Mouse (Mus musculus): ENCODE measurements at regions not wholly inside any gene's neighbourhood (a gene's known extent, or its start where the extent isn't known, plus 50 kb on each side); places are given as distances from the start of the nearest gene placed in this dataset.

GRCm38 (mm10) chr13:51293047-51293446 is 115.4 kb upstream of the S1pr3 start:
- ATAC-seq (ENCODE audit: extremely low read depth, insufficient number of reproducible peaks, low FRiP score, poor library complexity, severe bottlenecking): no peak

- no peak for ATAC-seq (ENCODE audit: extremely low read depth, insufficient number of reproducible peaks, low FRiP score, poor library complexity, severe bottlenecking)
Observed at GRCm38 (mm10) chr13:51295872-51296271, 112.6 kb upstream of the S1pr3 start.

GRCm38 (mm10) chr13:51297231-51297880 is 111.1 kb upstream of the S1pr3 start:
- no peak for ATAC-seq (ENCODE audit: extremely low read depth, insufficient number of reproducible peaks, low FRiP score, poor library complexity, severe bottlenecking)

GRCm38 (mm10) chr13:51299047-51299760 is 109.2 kb upstream of the S1pr3 start:
- no peak for ATAC-seq (ENCODE audit: extremely low read depth, insufficient number of reproducible peaks, low FRiP score, poor library complexity, severe bottlenecking)

GRCm38 (mm10) chr13:51301476-51301875 is 107.0 kb upstream of the S1pr3 start:
- no peak for ATAC-seq (ENCODE audit: extremely low read depth, insufficient number of reproducible peaks, low FRiP score, poor library complexity, severe bottlenecking)

GRCm38 (mm10) chr13:51303112-51303511 is 105.3 kb upstream of the S1pr3 start:
- no peak for ATAC-seq (ENCODE audit: extremely low read depth, insufficient number of reproducible peaks, low FRiP score, poor library complexity, severe bottlenecking)

- ATAC-seq (ENCODE audit: extremely low read depth, insufficient number of reproducible peaks, low FRiP score, poor library complexity, severe bottlenecking): no peak
Observed at GRCm38 (mm10) chr13:51304631-51305030, 103.8 kb upstream of the S1pr3 start.

GRCm38 (mm10) chr13:51309446-51309845 is 99.0 kb upstream of the S1pr3 start:
- ATAC-seq (ENCODE audit: extremely low read depth, insufficient number of reproducible peaks, low FRiP score, poor library complexity, severe bottlenecking): no peak

- no peak for ATAC-seq (ENCODE audit: extremely low read depth, insufficient number of reproducible peaks, low FRiP score, poor library complexity, severe bottlenecking)
Observed at GRCm38 (mm10) chr13:51310041-51310440, 98.4 kb upstream of the S1pr3 start.

GRCm38 (mm10) chr13:51311679-51312255 is 96.7 kb upstream of the S1pr3 start:
- ATAC-seq (ENCODE audit: extremely low read depth, insufficient number of reproducible peaks, low FRiP score, poor library complexity, severe bottlenecking): no peak

GRCm38 (mm10) chr13:51313129-51313850 is 95.1 kb upstream of the S1pr3 start:
- no peak for ATAC-seq (ENCODE audit: extremely low read depth, insufficient number of reproducible peaks, low FRiP score, poor library complexity, severe bottlenecking)

GRCm38 (mm10) chr13:51314541-51314977 is 93.9 kb upstream of the S1pr3 start:
- no peak for ATAC-seq (ENCODE audit: extremely low read depth, insufficient number of reproducible peaks, low FRiP score, poor library complexity, severe bottlenecking)

- peak; percentile 30; the same call in 1 of the 2 replicates for ATAC-seq (ENCODE audit: extremely low read depth, insufficient number of reproducible peaks, low FRiP score, poor library complexity, severe bottlenecking)
Observed at GRCm38 (mm10) chr13:51315008-51315778, 93.2 kb upstream of the S1pr3 start.

GRCm38 (mm10) chr13:51315779-51316041 is 92.7 kb upstream of the S1pr3 start:
- no peak for ATAC-seq (ENCODE audit: extremely low read depth, insufficient number of reproducible peaks, low FRiP score, poor library complexity, severe bottlenecking)

- no peak for ATAC-seq (ENCODE audit: extremely low read depth, insufficient number of reproducible peaks, low FRiP score, poor library complexity, severe bottlenecking)
Observed at GRCm38 (mm10) chr13:51323058-51323715, 85.3 kb upstream of the S1pr3 start.

- ATAC-seq (ENCODE audit: extremely low read depth, insufficient number of reproducible peaks, low FRiP score, poor library complexity, severe bottlenecking): no peak
Observed at GRCm38 (mm10) chr13:51324714-51325113, 83.7 kb upstream of the S1pr3 start.

GRCm38 (mm10) chr13:51325298-51325697 is 83.1 kb upstream of the S1pr3 start:
- no peak for ATAC-seq (ENCODE audit: extremely low read depth, insufficient number of reproducible peaks, low FRiP score, poor library complexity, severe bottlenecking)

- ATAC-seq (ENCODE audit: extremely low read depth, insufficient number of reproducible peaks, low FRiP score, poor library complexity, severe bottlenecking): no peak
Observed at GRCm38 (mm10) chr13:51326128-51326527, 82.3 kb upstream of the S1pr3 start.

All from neutrophil, adult 5-6 weeks (primary cell).